Mouse (Mus musculus) midbrain, embryonic 12.5 days (tissue): ENCODE measurements around the gene Atg16l2. TPM values are rescaled to one million over a fixed set of nuclear protein-coding genes. Genes with fewer than 3 reads are reported as not detected.

Source experiments
- ATAC-seq: fragments of 200-750 bp; cut with Nextera tagmentation; 2 replicates; pipeline ENCODE4 v1.8.0; 2017; ENCODE audit warnings: low read depth, moderate TSS enrichment, moderate library complexity; ENCODE audit not compliant: low FRiP score
- H3K27ac ChIP-seq: fragments of 300-500 bp; sonication (generic); replicated peaks from 2 replicates; pipeline ENCODE4 v1.5.1; 2016; ENCODE audit warnings: mild to moderate bottlenecking
- H3K27me3 ChIP-seq: fragments of 300-500 bp; sonication (generic); 2 replicates; pipeline ENCODE4 v1.6.1; 2016; ENCODE audit warnings: mild to moderate bottlenecking
- H3K36me3 ChIP-seq: fragments of 300-500 bp; sonication (generic); 2 replicates; pipeline ENCODE4 v1.6.1; 2016
- H3K4me1 ChIP-seq: fragments of 300-500 bp; sonication (generic); 2 replicates; pipeline ENCODE4 v1.6.1; 2016
- H3K4me2 ChIP-seq: fragments of 300-500 bp; sonication (generic); replicated peaks from 2 replicates; pipeline ENCODE4 v1.6.1; 2016; ENCODE audit warnings: mild to moderate bottlenecking, moderate library complexity
- H3K4me3 ChIP-seq: fragments of 300-500 bp; sonication (generic); 2 replicates; pipeline ENCODE4 v1.5.1; 2016; ENCODE audit warnings: mild to moderate bottlenecking
- H3K9ac ChIP-seq: fragments of 300-500 bp; sonication (generic); replicated peaks from 2 replicates; pipeline ENCODE4 v1.6.1; 2016; ENCODE audit warnings: mild to moderate bottlenecking, moderate library complexity
- H3K9me3 ChIP-seq: fragments of 300-500 bp; sonication (generic); 2 replicates; pipeline ENCODE4 v1.6.1; 2016; ENCODE audit warnings: mild to moderate bottlenecking
- WGBS: fragments of 180-500 bp; shearing (Covaris S2); methylation state at CpG from one replicate; pipeline ENCODE4 v1.1.7; 2016; 5-methylcytosine and 5-hydroxymethylcytosine counted together
- polyA plus RNA-seq: library from polyadenylated mRNA; unstranded; fragments of >200 nt; fragmentation: Nextera tagmentation; extraction: Ambion mirVana; gene quantifications from 2 replicates; pipeline ENCODE4 v1.2.1, GENCODE M21; 2016

The Atg16l2 gene
- polyA plus RNA-seq, 1 experiment from 2014 or later = 18.5 TPM

- Histone ChIP-seq H3K4me2 (peak overlapping the region; percentile 85), H3K27me3 (peaks cover 35% of the 10 kb centered on the region), H3K4me3 (peak overlapping the region; percentile 67), H3K9me3 (no peaks in the 10 kb centered on the region), H3K9ac (peak overlapping the region; percentile 70), H3K27ac (peak overlapping the region; percentile 43; the same call in 1 of the 2 replicates), H3K36me3 (no peaks in the 10 kb centered on the region), H3K4me1 (peaks cover 22% of the 10 kb centered on the region)
- under 1% methylated on average over 30 of the region's 30 CpGs for WGBS
- ATAC-seq = no peak; the same call in 1 of the 2 replicates
Observed at GRCm38 (mm10) chr7:101301361-101301880, 630 bp downstream of the Atg16l2 start.

DNA sequence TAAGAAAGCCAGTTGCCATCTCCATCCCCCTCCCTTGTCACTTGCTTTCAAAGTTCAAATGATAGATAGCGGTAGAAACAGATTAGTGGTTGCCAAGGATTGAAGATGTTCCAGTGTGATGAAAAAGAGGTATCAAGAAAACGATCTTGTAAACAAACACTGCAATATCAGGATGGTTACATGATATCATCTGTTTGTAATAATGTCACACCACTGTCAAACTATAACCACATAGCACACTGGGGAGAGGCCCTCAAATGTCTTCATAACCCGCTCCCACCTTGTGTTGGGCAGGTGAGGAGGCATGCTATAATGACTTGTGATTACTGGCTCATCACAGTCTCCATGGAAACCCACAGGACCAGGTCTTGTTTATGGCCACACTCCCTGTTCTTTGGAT is 3.7 kb downstream of the Atg16l2 start:
- no peak overlapping the region for H3K9ac ChIP-seq
- H3K27ac ChIP-seq = no peak overlapping the region
- ATAC-seq = no peak
- 87% methylated on average over 3 of the region's 3 CpGs for WGBS
- peaks cover 35% of the 10 kb centered on the region for H3K27me3 ChIP-seq
- no peaks in the 10 kb centered on the region for H3K9me3 ChIP-seq
- no peak overlapping the region for H3K4me2 ChIP-seq
- H3K4me3 ChIP-seq = no peak overlapping the region
- peaks cover 25% of the 10 kb centered on the region for H3K4me1 ChIP-seq
- H3K36me3 ChIP-seq = no peaks in the 10 kb centered on the region

DNA sequence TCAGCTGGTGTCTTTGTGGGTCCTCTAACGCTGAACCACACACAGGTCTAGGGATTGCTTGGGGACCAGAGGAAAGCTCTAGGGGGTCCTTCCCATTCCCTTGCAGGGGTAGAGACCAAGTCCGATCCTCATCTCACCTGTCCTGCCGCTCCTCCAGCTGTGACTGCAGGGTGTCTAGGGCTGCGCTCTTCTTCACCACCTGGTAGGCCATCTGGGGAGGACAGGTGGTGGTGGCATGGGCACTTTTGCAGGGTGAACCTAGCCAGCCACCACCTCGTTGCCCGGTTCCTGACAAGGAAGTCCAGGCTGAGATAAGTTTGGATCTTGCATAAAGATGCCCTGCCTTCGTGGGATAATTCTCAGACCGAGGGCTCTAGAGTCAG is 5.0 kb downstream of the Atg16l2 start:
- Histone ChIP-seq H3K36me3 (no peaks in the 10 kb centered on the region), H3K27me3 (peaks cover 35% of the 10 kb centered on the region), H3K4me2 (peak overlapping the region; percentile 69), H3K4me1 (peaks cover 19% of the 10 kb centered on the region), H3K9me3 (no peaks in the 10 kb centered on the region), H3K9ac (peak overlapping the region; percentile 57), H3K27ac (0 out of 2 replicates have a peak overlapping the region, but pooled peaks have one; percentile 12), H3K4me3 (peak overlapping the region; percentile 38)
- ATAC-seq = no peak
- 23% methylated on average over 8 of the region's 8 CpGs for WGBS

- 0 out of 2 replicates have a peak overlapping the region, but pooled peaks have one; percentile 12 for H3K27ac ChIP-seq
- H3K36me3 ChIP-seq = no peaks in the 10 kb centered on the region; the same call in 1 of the 2 replicates
Observed at GRCm38 (mm10) chr7:101296252-101297022, 5.6 kb downstream of the Atg16l2 start.

DNA sequence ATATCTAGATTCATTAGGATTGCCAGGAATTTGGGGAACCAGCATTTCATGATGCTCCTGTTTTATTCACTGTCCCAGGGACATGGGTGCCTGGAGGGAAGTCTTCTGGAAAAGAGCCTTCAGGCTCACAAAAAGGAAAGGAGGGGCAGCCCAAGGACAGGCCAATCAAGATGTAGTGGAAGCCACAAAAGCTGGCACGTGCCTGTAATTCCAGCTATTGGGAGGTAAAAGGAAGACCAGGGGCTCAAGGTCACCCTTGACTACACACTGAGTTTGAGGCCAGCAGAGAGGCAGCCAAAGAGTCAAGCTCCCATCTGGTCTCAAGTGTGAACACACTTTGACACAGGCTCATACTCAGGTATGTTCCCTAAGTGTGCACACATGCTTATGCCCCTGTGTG is 6.6 kb downstream of the Atg16l2 start:
- H3K36me3 ChIP-seq = peaks cover 1% of the 10 kb centered on the region; the same call in 1 of the 2 replicates
- 48% methylated on average over 1 of the region's 1 CpGs for WGBS
- H3K27ac ChIP-seq = no peak overlapping the region
- peaks cover 30% of the 10 kb centered on the region for H3K27me3 ChIP-seq
- peaks cover 11% of the 10 kb centered on the region for H3K4me1 ChIP-seq
- H3K9ac ChIP-seq = no peak overlapping the region
- ATAC-seq = no peak
- H3K4me2 ChIP-seq = no peak overlapping the region
- no peak overlapping the region for H3K4me3 ChIP-seq
- H3K9me3 ChIP-seq = no peaks in the 10 kb centered on the region

More at GRCm38 (mm10) chr7:101296252-101297022, 5.6 kb downstream of the Atg16l2 start:
- peak; percentile 84 for ATAC-seq
- H3K4me3 ChIP-seq = peak overlapping the region; percentile 38
- peak overlapping the region; percentile 57 for H3K9ac ChIP-seq
- H3K9me3 ChIP-seq = no peaks in the 10 kb centered on the region
- peak overlapping the region; percentile 69 for H3K4me2 ChIP-seq
- peaks cover 19% of the 10 kb centered on the region for H3K4me1 ChIP-seq
- peaks cover 35% of the 10 kb centered on the region for H3K27me3 ChIP-seq
- 10% methylated on average over 35 of the region's 35 CpGs for WGBS

- H3K4me1 ChIP-seq = peaks cover 11% of the 10 kb centered on the region
- WGBS = 59% methylated on average over 4 of the region's 4 CpGs
- H3K9ac ChIP-seq = no peak overlapping the region
- H3K9me3 ChIP-seq = no peaks in the 10 kb centered on the region
- peaks cover 17% of the 10 kb centered on the region for H3K27me3 ChIP-seq
- H3K36me3 ChIP-seq = peaks cover 15% of the 10 kb centered on the region; the same call in 1 of the 2 replicates
- no peak overlapping the region for H3K4me3 ChIP-seq
- no peak overlapping the region for H3K27ac ChIP-seq
- H3K4me2 ChIP-seq = no peak overlapping the region
- ATAC-seq = no peak
Observed at GRCm38 (mm10) chr7:101293611-101294010, 8.4 kb downstream of the Atg16l2 start.

DNA sequence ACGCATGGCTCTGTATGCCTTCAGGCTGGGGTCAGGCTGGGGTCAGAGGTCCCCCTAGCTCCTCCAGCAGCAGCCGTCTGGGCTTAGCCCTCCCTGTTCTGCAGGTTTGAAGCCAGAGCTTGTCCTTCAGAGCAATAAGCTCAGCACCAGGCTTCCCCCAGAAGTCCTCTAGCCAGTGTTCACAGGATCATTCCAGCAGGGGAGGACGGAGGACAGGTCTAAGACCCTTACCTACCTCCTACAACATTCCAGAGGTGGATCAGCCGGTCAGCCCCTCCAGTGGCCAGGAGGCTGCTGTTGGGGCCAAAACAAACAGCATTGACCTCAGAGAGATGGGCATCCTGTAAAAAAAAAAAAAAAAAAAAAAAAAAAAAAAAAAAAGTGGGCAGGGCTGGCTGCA is 8.9 kb downstream of the Atg16l2 start:
- Histone ChIP-seq H3K36me3 (peaks cover 15% of the 10 kb centered on the region; the same call in 1 of the 2 replicates), H3K27ac (no peak overlapping the region), H3K9ac (no peak overlapping the region), H3K9me3 (no peaks in the 10 kb centered on the region), H3K4me3 (no peak overlapping the region), H3K27me3 (peaks cover 13% of the 10 kb centered on the region), H3K4me1 (peaks cover 11% of the 10 kb centered on the region), H3K4me2 (no peak overlapping the region)
- WGBS = 58% methylated on average over 4 of the region's 4 CpGs
- ATAC-seq = no peak

DNA sequence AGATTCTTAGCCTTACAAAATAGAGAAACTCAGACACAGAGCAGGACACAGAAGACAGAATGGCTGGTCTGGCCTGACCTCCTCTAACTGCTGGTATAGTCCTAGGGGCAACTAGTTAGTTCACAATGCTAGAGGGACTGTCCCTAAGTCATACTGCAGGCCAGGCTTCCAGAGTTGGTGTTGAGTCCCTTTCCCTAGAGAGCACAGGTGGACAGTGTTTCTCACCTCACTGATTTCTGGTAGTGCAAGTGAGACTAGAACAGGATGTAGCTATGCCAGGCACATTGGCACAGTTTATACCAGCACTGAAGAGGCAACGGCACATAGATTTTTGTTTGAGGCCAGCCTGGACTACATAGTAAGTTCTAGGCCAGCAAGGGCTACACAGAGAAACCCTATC is 9.4 kb downstream of the Atg16l2 start:
- Histone ChIP-seq H3K4me3 (no peak overlapping the region), H3K9ac (no peak overlapping the region), H3K4me1 (peaks cover 11% of the 10 kb centered on the region), H3K27ac (no peak overlapping the region), H3K36me3 (peaks cover 15% of the 10 kb centered on the region; the same call in 1 of the 2 replicates), H3K9me3 (no peaks in the 10 kb centered on the region), H3K27me3 (peaks cover 9% of the 10 kb centered on the region), H3K4me2 (no peak overlapping the region)
- WGBS = 93% methylated on average over 1 of the region's 1 CpGs
- no peak for ATAC-seq

DNA sequence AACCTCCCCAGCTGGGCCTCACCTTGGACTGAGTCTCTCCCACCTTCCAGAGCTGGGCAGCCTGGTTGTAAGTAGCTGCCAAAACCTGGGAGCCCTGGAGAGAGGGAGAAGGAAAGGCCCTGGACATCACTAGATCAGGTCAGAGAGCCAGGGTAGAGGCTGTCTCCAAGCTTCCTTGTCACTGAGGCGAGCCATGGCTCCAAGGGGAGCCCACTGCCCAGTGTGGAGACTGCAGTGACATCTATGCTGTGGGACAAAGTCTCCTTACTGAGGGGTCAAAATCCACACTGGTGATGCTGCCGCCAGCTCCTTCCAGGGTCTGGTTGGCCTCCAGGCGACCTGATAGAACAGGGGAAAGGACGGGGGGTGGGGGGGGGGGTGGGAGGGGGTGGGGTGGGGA is 10.0 kb downstream of the Atg16l2 start:
- ATAC-seq = no peak
- Histone ChIP-seq H3K27ac (no peak overlapping the region), H3K36me3 (peaks cover 15% of the 10 kb centered on the region; the same call in 1 of the 2 replicates), H3K4me1 (peaks cover 10% of the 10 kb centered on the region), H3K4me3 (no peak overlapping the region), H3K4me2 (no peak overlapping the region), H3K27me3 (peaks cover 3% of the 10 kb centered on the region; the same call in 1 of the 2 replicates), H3K9me3 (no peaks in the 10 kb centered on the region), H3K9ac (no peak overlapping the region)
- 84% methylated on average over 4 of the region's 4 CpGs for WGBS

- no peak overlapping the region for H3K4me3 ChIP-seq
- H3K9me3 ChIP-seq = no peaks in the 10 kb centered on the region
- whole genome bisulfite sequencing = 88% methylated on average over 8 of the region's 8 CpGs
- no peak overlapping the region for H3K4me2 ChIP-seq
- no peak overlapping the region for H3K9ac ChIP-seq
- H3K27me3 ChIP-seq = no peaks in the 10 kb centered on the region
- H3K4me1 ChIP-seq = peaks cover 5% of the 10 kb centered on the region; the same call in 1 of the 2 replicates
- H3K27ac ChIP-seq = no peak overlapping the region
- H3K36me3 ChIP-seq = peaks cover 15% of the 10 kb centered on the region; the same call in 1 of the 2 replicates
- ATAC-seq = no peak
Observed at GRCm38 (mm10) chr7:101291641-101292040, 10.4 kb downstream of the Atg16l2 start.

- Histone ChIP-seq H3K27ac (no peak overlapping the region), H3K27me3 (no peaks in the 10 kb centered on the region), H3K4me2 (no peak overlapping the region), H3K36me3 (peaks cover 19% of the 10 kb centered on the region; the same call in 1 of the 2 replicates), H3K4me3 (no peak overlapping the region), H3K9ac (no peak overlapping the region), H3K9me3 (no peaks in the 10 kb centered on the region), H3K4me1 (peaks cover 1% of the 10 kb centered on the region; the same call in 1 of the 2 replicates)
- no peak for ATAC-seq
- WGBS = 91% methylated on average over 5 of the region's 5 CpGs
Observed at GRCm38 (mm10) chr7:101291211-101291610, 10.8 kb downstream of the Atg16l2 start.

- no peak for ATAC-seq
- no peak overlapping the region for H3K4me2 ChIP-seq
- 95% methylated on average over 10 of the region's 10 CpGs for WGBS
Observed at GRCm38 (mm10) chr7:101290401-101290800, 11.7 kb downstream of the Atg16l2 start.

More at GRCm38 (mm10) chr7:101290401-101290800, 11.7 kb downstream of the Atg16l2 start:
- no peak overlapping the region for H3K4me3 ChIP-seq
- H3K9me3 ChIP-seq = no peaks in the 10 kb centered on the region
- no peaks in the 10 kb centered on the region for H3K4me1 ChIP-seq
- H3K27me3 ChIP-seq = no peaks in the 10 kb centered on the region
- H3K36me3 ChIP-seq = peaks cover 27% of the 10 kb centered on the region; the same call in 1 of the 2 replicates
- no peak overlapping the region for H3K27ac ChIP-seq
- H3K9ac ChIP-seq = no peak overlapping the region
